Mouse (Mus musculus) monocyte, adult 5-6 weeks (primary cell): ENCODE measurements around the gene Llph. TPM values are rescaled to one million over a fixed set of nuclear protein-coding genes. Genes with fewer than 3 reads are reported as not detected.
A peak's percentile ranks its signal among the peaks of the same experiment; 100 is the strongest.

ENCODE experiments used
- ATAC-seq: fragments of 153-309, 156-312 bp; replicated peaks from 2 replicates; pipeline ENCODE4 v1.8.0; 2017; ENCODE audit warnings: mild to moderate bottlenecking; ENCODE audit not compliant: low TSS enrichment, insufficient number of reproducible peaks, severe bottlenecking, poor library complexity, low FRiP score
- total RNA-seq: library from RNA; stranded (forward); fragments of 200-1000, 200-491, 200-594 nt; gene quantifications from 3 replicates; pipeline ENCODE4 v1.2.3, GENCODE M21; 2017

Gene Llph
- total RNA-seq, 1 experiment from 2014 or later = 79.1 TPM

DNA sequence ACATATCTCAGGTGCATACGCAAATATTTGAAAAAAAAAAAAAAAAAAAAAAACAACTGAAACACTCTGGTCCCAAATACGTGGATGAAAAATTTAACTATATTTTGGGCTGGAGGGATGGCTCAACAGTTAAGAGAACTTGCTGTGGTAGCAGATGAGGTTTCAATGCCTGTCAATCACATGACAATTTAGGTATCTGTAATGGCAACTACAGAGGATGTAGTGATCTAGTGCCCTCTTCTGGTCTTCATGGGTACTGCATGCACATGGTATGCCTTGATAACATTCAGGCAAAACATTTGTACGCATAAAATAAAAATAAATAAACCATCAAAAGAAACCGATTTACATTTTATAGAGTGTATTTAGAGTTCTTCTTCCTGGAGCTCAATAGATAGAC is 43.9 kb downstream of the Llph start:
- ATAC-seq = peak; percentile 72

DNA sequence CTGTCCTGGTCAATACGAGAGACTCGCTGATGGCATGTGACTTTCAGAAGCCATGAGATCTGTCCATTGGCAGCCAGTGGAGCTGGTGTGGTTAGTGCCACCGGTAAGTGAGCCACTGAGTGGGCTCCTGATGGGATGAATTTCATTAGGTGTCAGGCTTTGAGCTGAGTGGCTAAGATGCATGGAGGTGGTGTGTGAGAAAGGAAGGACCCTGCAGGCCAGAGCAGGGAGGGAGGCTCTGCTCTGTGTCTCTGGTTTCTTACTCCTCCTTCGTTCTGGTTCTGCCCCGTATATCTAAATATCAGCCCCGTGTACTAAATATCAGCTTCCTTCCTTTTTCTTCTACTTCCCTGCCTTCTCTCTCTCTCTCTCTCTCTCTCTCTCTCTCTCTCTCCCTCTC is 44.4 kb downstream of the Llph start:
- 0 out of 2 replicates have a peak, but pooled peaks have one; percentile 15 for ATAC-seq

DNA sequence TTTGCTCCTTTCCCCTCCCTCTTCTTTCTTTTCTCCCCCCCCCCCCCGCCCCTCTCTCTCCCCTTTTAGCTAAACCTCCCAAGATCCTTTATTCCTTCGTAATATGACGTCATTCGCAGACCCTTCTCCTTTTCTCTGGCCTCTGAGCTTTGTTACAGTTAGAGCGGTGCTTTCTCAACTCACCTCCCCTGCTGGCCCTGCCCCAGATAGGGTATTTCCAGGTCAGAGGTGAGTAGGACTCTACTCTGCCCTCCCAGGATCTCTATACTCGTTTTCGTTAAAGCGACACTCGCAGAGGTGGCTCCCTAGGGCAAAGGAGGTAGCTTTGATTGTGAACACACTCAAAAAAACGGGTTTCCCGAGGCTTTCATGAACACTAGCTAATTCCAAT is 45.0 kb downstream of the Llph start:
- ATAC-seq = no peak

DNA sequence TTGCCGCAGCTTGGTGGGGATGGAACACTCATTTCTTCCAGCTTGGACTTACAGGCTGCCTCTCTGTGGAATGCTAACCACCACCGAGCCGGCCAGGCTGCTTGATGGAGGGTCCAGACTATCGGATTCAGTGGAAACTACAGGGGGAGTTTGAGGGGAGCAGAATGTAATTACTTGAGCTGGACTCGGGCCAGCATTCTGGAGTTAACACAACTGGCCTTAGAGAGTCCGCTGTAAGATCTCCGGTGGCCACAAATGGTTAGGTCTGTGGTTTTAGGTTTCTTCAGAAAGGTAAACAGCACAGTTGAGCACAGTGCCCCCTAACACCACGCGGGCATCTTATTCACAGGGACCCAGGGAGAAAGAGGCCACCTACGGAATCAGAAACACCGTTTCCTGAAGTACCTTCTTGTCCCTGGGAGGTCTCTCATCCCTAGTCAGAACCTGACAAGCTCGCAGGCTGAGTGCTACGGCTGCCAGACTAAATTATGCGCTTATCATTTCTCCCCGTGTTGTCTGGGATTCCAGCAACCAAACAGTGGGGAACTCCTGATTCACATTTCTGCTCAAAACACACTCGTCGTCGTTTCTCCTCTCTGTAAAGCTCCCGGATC is 45.5 kb downstream of the Llph start:
- no peak for ATAC-seq

DNA sequence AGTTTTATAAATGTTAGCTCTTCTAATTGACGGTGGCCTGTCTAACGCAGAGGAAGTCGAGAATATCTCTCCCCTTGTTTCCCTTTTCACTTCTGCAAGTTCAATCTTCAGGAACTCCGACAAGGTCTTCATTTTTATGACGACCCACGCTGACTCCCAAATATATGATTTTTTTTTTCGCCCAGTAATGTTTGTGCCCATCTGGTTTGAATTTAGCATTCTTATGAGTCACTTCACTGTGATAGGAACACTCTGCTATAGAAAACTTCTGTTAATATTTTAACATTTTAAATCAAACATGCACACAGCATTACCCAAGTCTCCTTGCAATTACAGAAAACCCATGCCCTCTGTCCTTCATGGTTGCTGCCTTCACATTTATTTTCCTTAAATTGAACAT is 46.5 kb downstream of the Llph start:
- no peak for ATAC-seq

DNA sequence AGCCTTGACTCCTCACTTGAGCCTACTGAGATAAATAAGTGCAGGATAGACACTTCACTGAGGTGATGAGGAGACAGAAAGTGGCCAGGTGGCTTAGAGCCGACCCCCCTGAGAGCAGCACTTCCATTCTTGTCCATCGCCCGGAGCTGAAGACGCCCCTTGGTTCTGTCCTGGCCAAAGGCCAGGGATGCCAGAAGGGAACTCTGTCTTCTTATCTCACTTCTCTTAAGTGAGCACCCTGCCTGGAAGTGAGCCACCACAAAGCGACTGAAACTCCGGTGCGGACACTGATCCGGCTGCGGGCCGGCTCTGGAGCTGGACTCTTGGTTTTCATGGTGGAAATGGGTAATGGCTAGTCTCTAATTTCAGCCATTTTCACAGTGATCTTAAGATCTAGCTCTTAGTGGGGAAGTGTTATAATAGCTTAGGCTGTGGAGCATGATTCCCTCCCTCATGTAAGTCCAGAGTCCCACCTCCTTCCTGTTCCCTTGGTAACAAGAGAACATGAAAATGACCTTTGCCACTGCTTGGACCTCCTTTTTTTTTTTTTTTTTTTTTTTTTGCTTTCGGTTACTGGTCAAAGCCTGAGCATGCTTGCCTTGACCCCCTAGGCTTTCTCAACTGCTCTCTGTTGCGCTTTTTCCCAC is 52.7 kb downstream of the Llph start:
- ATAC-seq = no peak

DNA sequence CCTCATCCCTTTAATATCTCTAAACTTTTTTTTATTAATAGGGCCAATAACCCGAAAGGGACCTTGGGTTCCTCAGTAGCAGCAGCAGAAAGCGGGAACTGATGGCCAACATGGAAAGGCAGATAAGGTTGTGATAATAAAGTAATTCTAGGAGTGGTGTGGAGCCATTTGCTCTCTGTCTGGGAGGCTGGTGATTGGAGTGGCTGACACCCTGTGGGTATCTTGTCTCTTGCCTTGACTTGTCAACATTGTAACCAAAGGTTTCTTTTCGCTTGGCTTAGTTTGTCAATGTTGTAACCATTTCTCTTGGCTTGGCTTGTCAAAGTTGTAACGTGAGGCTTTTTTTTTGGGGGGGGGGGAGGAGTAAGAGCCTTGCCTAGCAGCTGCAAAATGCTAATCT is 53.5 kb downstream of the Llph start:
- ATAC-seq = no peak

DNA sequence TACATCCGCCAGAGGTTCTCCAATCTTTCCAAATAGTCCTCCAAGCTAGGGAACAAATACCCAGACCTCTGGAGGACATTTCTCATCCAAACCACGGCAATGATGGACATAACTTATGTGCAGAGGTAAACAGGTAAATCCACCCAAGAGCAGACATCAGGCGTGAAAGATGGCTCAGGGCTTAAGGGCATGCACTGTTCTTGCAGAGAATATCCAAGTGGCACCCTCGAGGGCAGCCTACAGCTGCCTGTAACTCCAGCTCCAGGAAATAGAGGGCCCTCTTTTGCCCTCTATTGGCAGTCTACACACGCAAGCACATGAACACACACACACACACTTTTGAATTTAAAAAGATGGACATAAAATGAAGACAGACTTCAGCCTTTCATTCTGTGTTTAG is 54.8 kb downstream of the Llph start:
- ATAC-seq = no peak

Other genes with a start within 250 kb of the Llph start
- gene Helb, start 114.1 kb upstream of the Llph start, total RNA-seq = 36.8 to 41.4 TPM (median 40.0 TPM) in 3 replicates
- 150 to 178 TPM (median 170 TPM) in 3 replicates for gene Tmbim4, start 25.5 kb upstream of the Llph start, total RNA-seq
- 30.9 to 31.9 TPM (median 31.4 TPM) in 3 replicates for gene Irak3, start 24.9 kb upstream of the Llph start, total RNA-seq
- gene Hmga2, start 249.4 kb downstream of the Llph start, total RNA-seq = not detected in 3 replicates